Mouse (Mus musculus) liver, embryonic 14.5 days (tissue): ENCODE data around the gene Figla. TPM values are rescaled to one million over a fixed set of nuclear protein-coding genes. Genes with fewer than 3 reads are reported as not detected.

Experiments used
- ATAC-seq: fragments of 200-750 bp; cut with Nextera tagmentation; 2 replicates; pipeline ENCODE4 v1.8.0; 2017; ENCODE audit warnings: moderate number of reproducible peaks, mild to moderate bottlenecking, moderate library complexity; ENCODE audit not compliant: insufficient read depth
- DNase-seq, 3 experiments: peaks; one replicate each; pipeline ENCODE4 v3.0.0-alpha.2; 2012 to 2013; ENCODE audit warnings: low read depth in 3 of 3, low spot score in 3 of 3
- H3K27ac ChIP-seq: fragments of 300-500 bp; sonication (generic); 2 replicates; pipeline ENCODE4 v1.5.1; 2014; ENCODE audit warnings: moderate library complexity, mild to moderate bottlenecking, control low read depth, inconsistent platforms
- H3K27me3 ChIP-seq: fragments of 300-500 bp; sonication (generic); 2 replicates; pipeline ENCODE4 v1.6.1; 2014; ENCODE audit warnings: mild to moderate bottlenecking, low read length, moderate library complexity; ENCODE audit not compliant: control insufficient read depth, insufficient read depth
- H3K36me3 ChIP-seq: fragments of 300-500 bp; sonication (generic); replicated peaks from 2 replicates; pipeline ENCODE4 v1.6.1; 2014; ENCODE audit warnings: low read depth; ENCODE audit not compliant: control insufficient read depth, insufficient read depth
- H3K4me1 ChIP-seq, 2 experiments: fragments of 200-500 bp in 1 of 2; fragments of 300-500 bp in 1 of 2; sonication (generic) in 1 of 2; replicated peaks; 2 replicates each; pipeline ENCODE4 v1.6.1; 2012 to 2014; ENCODE audit warnings: antibody characterized with exemption in 1 of 2, inconsistent platforms in 1 of 2, low read length in 1 of 2; ENCODE audit not compliant: control insufficient read depth in 2 of 2, insufficient read depth in 2 of 2
- H3K4me2 ChIP-seq: fragments of 300-500 bp; sonication (generic); 2 replicates; pipeline ENCODE4 v1.6.1; 2014; ENCODE audit warnings: low read depth, mild to moderate bottlenecking, control low read depth, moderate library complexity
- H3K4me3 ChIP-seq, 2 experiments: fragments of 200-500 bp in 1 of 2; fragments of 300-500 bp in 1 of 2; sonication (generic) in 1 of 2; 2 replicates each; pipeline ENCODE4 v1.5.1; 2012 to 2014; ENCODE audit warnings: low read depth in 2 of 2, low read length in 2 of 2, mild to moderate bottlenecking in 2 of 2, control low read depth in 1 of 2, inconsistent platforms in 1 of 2, moderate library complexity in 1 of 2; ENCODE audit not compliant: insufficient read depth in 1 of 2
- H3K9ac ChIP-seq: fragments of 300-500 bp; sonication (generic); replicated peaks from 2 replicates; pipeline ENCODE4 v1.6.1; 2014; ENCODE audit warnings: mild to moderate bottlenecking, control low read depth, moderate library complexity
- H3K9me3 ChIP-seq: fragments of 300-500 bp; sonication (generic); 2 replicates; pipeline ENCODE4 v1.6.1; 2016; ENCODE audit warnings: low read length, mixed read lengths; ENCODE audit not compliant: control insufficient read depth
- CTCF ChIP-seq: IDR thresholded peaks from 2 replicates; pipeline ENCODE4 v1.5.1; 2016; ENCODE audit warnings: antibody characterized with exemption, low read depth, control low read depth
- EP300 ChIP-seq: IDR thresholded peaks from 2 replicates; pipeline ENCODE4 v1.6.1; 2016; ENCODE audit warnings: antibody characterized with exemption, low read depth
- WGBS: fragments of 180-500 bp; shearing (Covaris S2); extraction: QIAGEN DNeasy Blood & Tissue Kit; methylation state at CpG from one replicate; pipeline ENCODE4 v1.1.7; 2014; ENCODE audit not compliant: insufficient replicate concordance; 5-methylcytosine and 5-hydroxymethylcytosine counted together
- polyA plus RNA-seq, 2 experiments: library from polyadenylated mRNA; depleted of rRNA in 1 of 2; stranded (reverse) in 1 of 2; unstranded in 1 of 2; fragments of >200 nt; fragmentation: Nextera tagmentation in 1 of 2; extraction: Ambion mirVana in 1 of 2; gene quantifications; 2 replicates each; pipeline versions ENCODE4 v1.2.1 to v1.2.3; 2012 to 2014

Figla gene
- polyA plus RNA-seq, 2 experiments: not detected

- Histone ChIP-seq H3K27ac (no peak within 1 kb of the TSS), H3K27me3 (peaks cover 46% of the 10 kb centered on the region), H3K36me3 (no peaks in the 10 kb centered on the region), H3K9ac (no peak within 1 kb of the TSS), H3K4me2 (peak within 1 kb of the TSS; percentile 13; the same call in 1 of the 2 replicates), H3K9me3 (no peaks in the 10 kb centered on the region), H3K4me1 (no peaks in the 10 kb centered on the region), H3K4me3 (peak within 1 kb of the TSS in 1 of 2 experiments; percentile 4; a peak in 1 of 4 replicates)
- WGBS: 2% methylated on average over 56 of the region's 56 CpGs
- DNase-seq (no peak), ATAC-seq (no peak)
- TF ChIP-seq CTCF (peak; percentile 39), EP300 (no peak)
Measured at GRCm38 (mm10) chr6:86028601-86029322, 12.8 kb downstream of the Figla start, which contains the start of gene Add2. Gene Add2 (plus strand): TSS chr6:86028681.

- no peak overlapping the region for H3K4me3 ChIP-seq
- H3K4me1 ChIP-seq: no peaks in the 10 kb centered on the region
- WGBS: 15% methylated on average over 6 of the region's 6 CpGs
- H3K27ac ChIP-seq: no peak overlapping the region
- ATAC-seq (no peak), DNase-seq (no peak)
- peaks cover 46% of the 10 kb centered on the region for H3K27me3 ChIP-seq
- no peak overlapping the region for H3K4me2 ChIP-seq
- no peaks in the 10 kb centered on the region for H3K9me3 ChIP-seq
- H3K36me3 ChIP-seq: no peaks in the 10 kb centered on the region
- no peak for TF ChIP-seq EP300
- TF ChIP-seq CTCF: no peak
- H3K9ac ChIP-seq: no peak overlapping the region
Measured at GRCm38 (mm10) chr6:86029323-86029713, 13.3 kb downstream of the Figla start.

GRCm38 (mm10) chr6:86031527-86031926 is 15.6 kb downstream of the Figla start:
- 61% methylated on average over 2 of the region's 2 CpGs for WGBS
- no peak for TF ChIP-seq EP300
- no peak for TF ChIP-seq CTCF
- Histone ChIP-seq H3K9ac (no peak overlapping the region), H3K27ac (no peak overlapping the region), H3K4me2 (no peak overlapping the region), H3K9me3 (no peaks in the 10 kb centered on the region), H3K4me3 (no peak overlapping the region), H3K36me3 (no peaks in the 10 kb centered on the region), H3K4me1 (no peaks in the 10 kb centered on the region), H3K27me3 (peaks cover 39% of the 10 kb centered on the region)
- ATAC-seq (no peak), DNase-seq (no peak)

- Histone ChIP-seq H3K27ac (no peak overlapping the region), H3K4me3 (no peak overlapping the region), H3K36me3 (no peaks in the 10 kb centered on the region), H3K27me3 (peaks cover 18% of the 10 kb centered on the region), H3K9ac (no peak overlapping the region), H3K4me2 (no peak overlapping the region), H3K4me1 (no peaks in the 10 kb centered on the region), H3K9me3 (no peaks in the 10 kb centered on the region)
- DNase-seq (no peak), ATAC-seq (no peak)
- WGBS: 38% methylated on average over 1 of the region's 1 CpGs
- TF ChIP-seq CTCF (no peak), EP300 (no peak)
Measured at GRCm38 (mm10) chr6:86033635-86034034, 17.7 kb downstream of the Figla start.

GRCm38 (mm10) chr6:86038901-86039300 is 22.9 kb downstream of the Figla start:
- Histone ChIP-seq H3K9ac (no peak overlapping the region), H3K27ac (no peak overlapping the region), H3K4me2 (no peak overlapping the region), H3K4me1 (no peaks in the 10 kb centered on the region), H3K4me3 (no peak overlapping the region), H3K36me3 (no peaks in the 10 kb centered on the region), H3K9me3 (no peaks in the 10 kb centered on the region), H3K27me3 (no peaks in the 10 kb centered on the region)
- DNase-seq: no peak
- WGBS: 44% methylated on average over 2 of the region's 2 CpGs
- ATAC-seq: no peak
- TF ChIP-seq EP300 (no peak), CTCF (no peak)
